Mouse (Mus musculus) heart, postnatal 0 days (tissue): ENCODE measurements around the gene Tmem33.

Experiments
- CTCF ChIP-seq: IDR thresholded peaks from 2 replicates; pipeline ENCODE4 v1.5.1; 2016; ENCODE audit warnings: antibody characterized with exemption, control low read depth, low read depth
- EP300 ChIP-seq: IDR thresholded peaks from 2 replicates; pipeline ENCODE4 v1.6.1; 2016; ENCODE audit warnings: antibody characterized with exemption, low read depth

DNA sequence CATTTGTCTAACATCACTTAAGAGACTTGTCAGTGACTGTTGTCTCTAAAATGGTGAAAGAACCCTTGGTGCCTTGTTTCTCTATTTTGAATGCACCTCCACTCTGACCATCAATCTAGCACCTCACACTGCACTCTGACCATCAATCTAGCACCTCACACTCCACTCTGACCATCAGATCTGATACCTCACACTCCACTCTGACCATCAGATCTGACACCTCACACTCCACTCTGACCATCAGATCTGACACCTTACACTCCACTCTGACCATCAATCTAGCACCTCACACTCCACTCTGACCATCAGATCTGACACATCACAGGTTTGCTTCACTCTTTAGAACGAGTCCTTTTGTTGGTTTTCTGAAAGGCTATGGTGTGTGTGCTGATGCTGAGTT, 63.7 kb downstream of the Tmem33 start:
- TF ChIP-seq CTCF (no peak), EP300 (no peak)
